Comparison of ENCODE assay signal across 8 mouse cellular contexts in genomic region chr5:73129871-73130270, GRCm38 (mm10).
A peak's percentile ranks its signal among the peaks of the same experiment; 100 is the strongest.
DNase-seq lines count a peak whose midpoint lies in the region; ATAC-seq lines count a peak whose summit lies in the region.

No protein-coding gene starts in this region.

- H3K4me1 ChIP-seq in midbrain, embryonic 13.5 days (replicated peaks) = 0 out of 2 replicates have a peak, but pooled peaks cover 6% of the 10 kb centered on the region

- H3K9me3 ChIP-seq in midbrain, embryonic 13.5 days = no peaks in the 10 kb centered on the region

- WGBS in large intestine, adult 2 months = 60% methylated on average over 5 of the region's 5 CpGs
- WGBS in midbrain, embryonic 13.5 days = 36% methylated on average over 5 of the region's 5 CpGs

- no peaks in the 10 kb centered on the region for H3K27me3 ChIP-seq in midbrain, embryonic 13.5 days

- ATAC-seq in midbrain, embryonic 13.5 days = peak; percentile 76
- ATAC-seq in CD4-positive, CD25-positive, alpha-beta regulatory T cell, adult 4 months = no peak

- no peak overlapping the region for H3K4me2 ChIP-seq in midbrain, embryonic 13.5 days (replicated peaks)

- peaks cover 15% of the 10 kb centered on the region; the same call in 1 of the 2 replicates for H3K36me3 ChIP-seq in midbrain, embryonic 13.5 days

- peak; percentile 56 for DNase-seq in left cerebral cortex, adult 11 months (ENCODE audit: low spot score)
- no peak for DNase-seq in left cerebral cortex, adult 18-20 months (ENCODE audit: low spot score in 2 of 2)
- peak; percentile 66 to 71 for DNase-seq in cerebellum, postnatal 10 days
- peak; percentile 32 for DNase-seq in large intestine, adult 2 months (ENCODE audit: low read depth, low spot score)
- no peak for DNase-seq in B cell, adult 2 months
- DNase-seq in right cerebral cortex, postnatal 14 days = no peak

- H3K4me3 ChIP-seq in midbrain, embryonic 13.5 days (replicated peaks) = no peak overlapping the region

- no peak overlapping the region for H3K9ac ChIP-seq in midbrain, embryonic 13.5 days (replicated peaks)

- H3K27ac ChIP-seq in midbrain, embryonic 13.5 days = peak overlapping the region; percentile 9; the same call in 1 of the 2 replicates

Comparison
In these comparisons a context has a peak if more than half of its experiments do, and no peak if none do; other contexts are left out.
1. DNase-seq: peak in left cerebral cortex, adult 11 months (single experiment), cerebellum, postnatal 10 days (2 of 2) and large intestine, adult 2 months (single experiment); none in left cerebral cortex, adult 18-20 months (0 of 2), B cell, adult 2 months (0 of 2) and right cerebral cortex, postnatal 14 days (single experiment).